Mouse (Mus musculus): ENCODE data around the gene Mfsd14a. TPM values are rescaled to one million over a fixed set of nuclear protein-coding genes. Genes with fewer than 3 reads are reported as not detected.

Gene Mfsd14a
- polyA plus RNA-seq, 1 experiment from 2014 or later, result 69.8 TPM

GRCm38 (mm10) chr3:116640024-116640423 is 22.5 kb downstream of the Mfsd14a start:
- 91% methylated on average over 1 of the region's 1 CpGs for WGBS
- Histone ChIP-seq H3K4me2 (ENCODE audit: low read length) (no peak overlapping the region), H3K27ac (ENCODE audit: low read length) (no peak overlapping the region), H3K36me3 (ENCODE audit: control insufficient read depth, insufficient read depth, low read length) (peaks cover 33% of the 10 kb centered on the region), H3K27me3 (ENCODE audit: control insufficient read depth, insufficient read depth, low read depth, low read length) (no peaks in the 10 kb centered on the region), H3K4me3 (ENCODE audit: low read depth, low read length) (no peak overlapping the region), H3K4me1 (ENCODE audit: control insufficient read depth, insufficient read depth, low read length) (no peaks in the 10 kb centered on the region), H3K9ac (ENCODE audit: low read depth, low read length) (no peak overlapping the region), H3K9me3 (replicated peaks; ENCODE audit: control insufficient read depth, low read length, poor library complexity, severe bottlenecking) (no peaks in the 10 kb centered on the region)
- ATAC-seq, result no peak

GRCm38 (mm10) chr3:116638572-116638971 is 23.9 kb downstream of the Mfsd14a start:
- no peak overlapping the region for H3K4me2 ChIP-seq (ENCODE audit: low read length)
- H3K9ac ChIP-seq (ENCODE audit: low read depth, low read length), result no peak overlapping the region
- H3K4me1 ChIP-seq (ENCODE audit: control insufficient read depth, insufficient read depth, low read length), result no peaks in the 10 kb centered on the region
- H3K9me3 ChIP-seq (replicated peaks; ENCODE audit: control insufficient read depth, low read length, poor library complexity, severe bottlenecking), result no peaks in the 10 kb centered on the region
- ATAC-seq, result no peak
- no peak overlapping the region for H3K4me3 ChIP-seq (ENCODE audit: low read depth, low read length)
- no peak overlapping the region for H3K27ac ChIP-seq (ENCODE audit: low read length)
- H3K36me3 ChIP-seq (ENCODE audit: control insufficient read depth, insufficient read depth, low read length), result peaks cover 31% of the 10 kb centered on the region
- 91% methylated on average over 7 of the region's 7 CpGs for WGBS
- no peaks in the 10 kb centered on the region for H3K27me3 ChIP-seq (ENCODE audit: control insufficient read depth, insufficient read depth, low read depth, low read length)

GRCm38 (mm10) chr3:116637693-116638476 is 24.6 kb downstream of the Mfsd14a start:
- no peak overlapping the region for H3K27ac ChIP-seq (ENCODE audit: low read length)
- 92% methylated on average over 9 of the region's 9 CpGs for WGBS

GRCm38 (mm10) chr3:116635799-116636198 is 26.7 kb downstream of the Mfsd14a start:
- H3K27me3 ChIP-seq (ENCODE audit: control insufficient read depth, insufficient read depth, low read depth, low read length), result no peaks in the 10 kb centered on the region
- no peak overlapping the region for H3K4me3 ChIP-seq (ENCODE audit: low read depth, low read length)
- H3K27ac ChIP-seq (ENCODE audit: low read length), result no peak overlapping the region
- WGBS, result 67% methylated on average over 5 of the region's 5 CpGs
- no peak overlapping the region for H3K4me2 ChIP-seq (ENCODE audit: low read length)
- no peaks in the 10 kb centered on the region for H3K9me3 ChIP-seq (replicated peaks; ENCODE audit: control insufficient read depth, low read length, poor library complexity, severe bottlenecking)
- H3K4me1 ChIP-seq (ENCODE audit: control insufficient read depth, insufficient read depth, low read length), result no peaks in the 10 kb centered on the region
- peaks cover 22% of the 10 kb centered on the region for H3K36me3 ChIP-seq (ENCODE audit: control insufficient read depth, insufficient read depth, low read length)
- H3K9ac ChIP-seq (ENCODE audit: low read depth, low read length), result no peak overlapping the region
- ATAC-seq, result no peak

More at GRCm38 (mm10) chr3:116637693-116638476, 24.6 kb downstream of the Mfsd14a start:
- no peak overlapping the region for H3K4me2 ChIP-seq (ENCODE audit: low read length)
- H3K27me3 ChIP-seq (ENCODE audit: control insufficient read depth, insufficient read depth, low read depth, low read length), result no peaks in the 10 kb centered on the region
- peaks cover 30% of the 10 kb centered on the region for H3K36me3 ChIP-seq (ENCODE audit: control insufficient read depth, insufficient read depth, low read length)
- H3K9me3 ChIP-seq (replicated peaks; ENCODE audit: control insufficient read depth, low read length, poor library complexity, severe bottlenecking), result no peaks in the 10 kb centered on the region
- ATAC-seq, result no peak
- no peaks in the 10 kb centered on the region for H3K4me1 ChIP-seq (ENCODE audit: control insufficient read depth, insufficient read depth, low read length)
- no peak overlapping the region for H3K9ac ChIP-seq (ENCODE audit: low read depth, low read length)
- H3K4me3 ChIP-seq (ENCODE audit: low read depth, low read length), result no peak overlapping the region

- whole genome bisulfite sequencing, result 95% methylated on average over 8 of the region's 8 CpGs
- no peaks in the 10 kb centered on the region for H3K27me3 ChIP-seq (ENCODE audit: control insufficient read depth, insufficient read depth, low read depth, low read length)
- H3K4me1 ChIP-seq (ENCODE audit: control insufficient read depth, insufficient read depth, low read length), result no peaks in the 10 kb centered on the region
- no peak overlapping the region for H3K4me2 ChIP-seq (ENCODE audit: low read length)
- no peak overlapping the region for H3K27ac ChIP-seq (ENCODE audit: low read length)
- no peak overlapping the region for H3K4me3 ChIP-seq (ENCODE audit: low read depth, low read length)
- no peaks in the 10 kb centered on the region for H3K9me3 ChIP-seq (replicated peaks; ENCODE audit: control insufficient read depth, low read length, poor library complexity, severe bottlenecking)
- no peak overlapping the region for H3K9ac ChIP-seq (ENCODE audit: low read depth, low read length)
- no peak for ATAC-seq
- peaks cover 16% of the 10 kb centered on the region for H3K36me3 ChIP-seq (ENCODE audit: control insufficient read depth, insufficient read depth, low read length)
These were observed 27.6 kb downstream of the Mfsd14a start for GRCm38 (mm10) chr3:116634853-116635252.

- Histone ChIP-seq H3K27ac (ENCODE audit: low read length) (no peak overlapping the region), H3K4me1 (ENCODE audit: control insufficient read depth, insufficient read depth, low read length) (no peaks in the 10 kb centered on the region), H3K27me3 (ENCODE audit: control insufficient read depth, insufficient read depth, low read depth, low read length) (no peaks in the 10 kb centered on the region), H3K9me3 (replicated peaks; ENCODE audit: control insufficient read depth, low read length, poor library complexity, severe bottlenecking) (no peaks in the 10 kb centered on the region), H3K4me2 (ENCODE audit: low read length) (no peak overlapping the region), H3K4me3 (ENCODE audit: low read depth, low read length) (no peak overlapping the region), H3K36me3 (ENCODE audit: control insufficient read depth, insufficient read depth, low read length) (peaks cover 15% of the 10 kb centered on the region), H3K9ac (ENCODE audit: low read depth, low read length) (no peak overlapping the region)
- ATAC-seq, result no peak
- 90% methylated on average over 3 of the region's 3 CpGs for WGBS
These were observed 28.4 kb downstream of the Mfsd14a start for GRCm38 (mm10) chr3:116634091-116634490.

GRCm38 (mm10) chr3:116632971-116633370 is 29.5 kb downstream of the Mfsd14a start:
- Histone ChIP-seq H3K9ac (ENCODE audit: low read depth, low read length) (no peak overlapping the region), H3K36me3 (ENCODE audit: control insufficient read depth, insufficient read depth, low read length) (peaks cover 15% of the 10 kb centered on the region)
- WGBS, result 92% methylated on average over 3 of the region's 3 CpGs

GRCm38 (mm10) chr3:116631459-116631858 is 31.0 kb downstream of the Mfsd14a start:
- no peak for ATAC-seq
- H3K9me3 ChIP-seq (replicated peaks; ENCODE audit: control insufficient read depth, low read length, poor library complexity, severe bottlenecking), result no peaks in the 10 kb centered on the region
- no peaks in the 10 kb centered on the region for H3K27me3 ChIP-seq (ENCODE audit: control insufficient read depth, insufficient read depth, low read depth, low read length)
- 26% methylated on average over 1 of the region's 1 CpGs for WGBS
- H3K4me1 ChIP-seq (ENCODE audit: control insufficient read depth, insufficient read depth, low read length), result no peaks in the 10 kb centered on the region
- H3K27ac ChIP-seq (ENCODE audit: low read length), result no peak overlapping the region
- peaks cover 11% of the 10 kb centered on the region for H3K36me3 ChIP-seq (ENCODE audit: control insufficient read depth, insufficient read depth, low read length)
- H3K9ac ChIP-seq (ENCODE audit: low read depth, low read length), result no peak overlapping the region
- H3K4me2 ChIP-seq (ENCODE audit: low read length), result no peak overlapping the region
- H3K4me3 ChIP-seq (ENCODE audit: low read depth, low read length), result no peak overlapping the region

More at GRCm38 (mm10) chr3:116632971-116633370, 29.5 kb downstream of the Mfsd14a start:
- Histone ChIP-seq H3K9me3 (replicated peaks; ENCODE audit: control insufficient read depth, low read length, poor library complexity, severe bottlenecking) (no peaks in the 10 kb centered on the region), H3K4me3 (ENCODE audit: low read depth, low read length) (no peak overlapping the region), H3K4me2 (ENCODE audit: low read length) (no peak overlapping the region), H3K4me1 (ENCODE audit: control insufficient read depth, insufficient read depth, low read length) (no peaks in the 10 kb centered on the region), H3K27me3 (ENCODE audit: control insufficient read depth, insufficient read depth, low read depth, low read length) (no peaks in the 10 kb centered on the region), H3K27ac (ENCODE audit: low read length) (no peak overlapping the region)
- no peak for ATAC-seq

GRCm38 (mm10) chr3:116622641-116623040 is 39.8 kb downstream of the Mfsd14a start:
- ATAC-seq, result no peak
- H3K27me3 ChIP-seq (ENCODE audit: control insufficient read depth, insufficient read depth, low read depth, low read length), result no peaks in the 10 kb centered on the region
- H3K27ac ChIP-seq (ENCODE audit: low read length), result no peak overlapping the region
- no peak overlapping the region for H3K9ac ChIP-seq (ENCODE audit: low read depth, low read length)
- no peak overlapping the region for H3K4me3 ChIP-seq (ENCODE audit: low read depth, low read length)
- H3K4me2 ChIP-seq (ENCODE audit: low read length), result no peak overlapping the region
- 95% methylated on average over 7 of the region's 7 CpGs for WGBS
- no peaks in the 10 kb centered on the region for H3K9me3 ChIP-seq (replicated peaks; ENCODE audit: control insufficient read depth, low read length, poor library complexity, severe bottlenecking)
- no peaks in the 10 kb centered on the region for H3K4me1 ChIP-seq (ENCODE audit: control insufficient read depth, insufficient read depth, low read length)
- peaks cover 10% of the 10 kb centered on the region for H3K36me3 ChIP-seq (ENCODE audit: control insufficient read depth, insufficient read depth, low read length)
